Mouse (Mus musculus) monocyte, adult 2 months (primary cell): ENCODE data around the gene Azin2.
A peak's percentile ranks its signal among the peaks of the same experiment; 100 is the strongest.

Source experiments
- DNase-seq, 2 experiments: peaks; one replicate each; pipeline ENCODE4 v3.0.0; 2022; ENCODE audit warnings: low spot score in 2 of 2, low read depth in 1 of 2

Azin2 gene

GRCm38 (mm10) chr4:128946736-128947135 is 15.5 kb downstream of the Azin2 start:
- DNase-seq, result no peak

- no peak for DNase-seq
Measured at GRCm38 (mm10) chr4:128942346-128942745, 19.9 kb downstream of the Azin2 start.

DNA sequence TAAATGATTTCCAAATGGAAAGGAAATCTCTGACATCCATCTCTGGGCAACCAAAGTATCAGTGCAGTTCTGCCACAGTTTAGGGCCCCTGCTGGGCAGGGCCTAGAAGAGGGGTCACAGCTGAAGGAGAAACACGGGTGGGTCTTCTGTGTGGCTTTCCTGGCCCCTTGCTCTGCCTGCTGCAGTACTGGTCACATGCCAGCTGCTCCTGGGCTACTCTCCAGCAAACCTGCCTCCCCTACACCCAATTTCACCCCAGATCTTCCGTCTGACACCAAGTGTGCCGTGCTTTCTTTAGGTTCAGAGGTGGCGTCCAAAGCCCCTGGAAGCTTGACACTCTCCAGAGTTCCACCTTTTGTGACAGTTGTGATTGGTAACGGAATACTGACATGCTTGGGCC is 26.6 kb downstream of the Azin2 start:
- DNase-seq, result no peak

DNA sequence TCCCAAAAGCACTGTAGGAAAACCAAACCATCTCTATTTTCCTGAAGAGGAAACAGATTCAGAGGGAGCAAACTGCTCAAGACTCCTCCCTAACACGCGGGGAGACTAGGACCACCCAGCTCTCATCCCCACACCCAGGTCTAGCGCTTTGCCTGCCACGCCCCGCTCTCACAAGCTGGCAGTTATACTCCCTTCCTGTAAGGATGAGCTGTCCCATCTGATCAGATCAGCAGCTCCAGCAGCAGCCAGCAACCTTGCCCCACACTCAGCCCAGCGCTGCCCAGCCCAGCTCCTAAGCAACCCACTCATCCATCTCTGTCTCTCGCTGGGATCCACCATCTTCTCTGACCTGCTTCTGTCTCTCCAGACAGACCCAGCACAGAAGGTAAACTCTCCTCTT is 29.5 kb downstream of the Azin2 start:
- DNase-seq, result no peak

- DNase-seq, result peak; percentile 28 to 60
Measured at GRCm38 (mm10) chr4:128924841-128925606, 37.2 kb downstream of the Azin2 start.

DNA sequence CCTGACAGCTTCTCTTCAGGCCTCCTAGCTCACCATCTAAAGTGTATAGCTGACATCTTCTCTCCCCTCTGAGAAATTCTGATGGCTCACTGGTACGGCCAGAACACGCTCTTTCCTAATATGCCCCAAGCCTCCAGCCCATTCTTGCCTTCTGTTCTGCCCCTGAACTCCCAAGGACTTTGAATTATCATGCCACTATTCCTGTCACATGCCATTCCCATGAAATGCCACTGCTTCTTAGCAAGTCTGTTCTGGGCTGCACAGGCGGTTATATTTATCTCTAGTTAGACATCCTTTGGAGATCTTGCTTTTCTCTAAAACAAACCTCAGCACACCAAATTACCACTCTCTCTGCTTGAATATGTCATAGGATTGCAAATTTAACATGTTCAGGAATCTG is 38.6 kb downstream of the Azin2 start:
- no peak for DNase-seq

GRCm38 (mm10) chr4:128919106-128919505 is 43.1 kb downstream of the Azin2 start:
- DNase-seq, result no peak

GRCm38 (mm10) chr4:128918187-128918586 is 44.1 kb downstream of the Azin2 start:
- DNase-seq, result no peak

GRCm38 (mm10) chr4:128917756-128918155 is 44.5 kb downstream of the Azin2 start:
- no peak for DNase-seq

DNA sequence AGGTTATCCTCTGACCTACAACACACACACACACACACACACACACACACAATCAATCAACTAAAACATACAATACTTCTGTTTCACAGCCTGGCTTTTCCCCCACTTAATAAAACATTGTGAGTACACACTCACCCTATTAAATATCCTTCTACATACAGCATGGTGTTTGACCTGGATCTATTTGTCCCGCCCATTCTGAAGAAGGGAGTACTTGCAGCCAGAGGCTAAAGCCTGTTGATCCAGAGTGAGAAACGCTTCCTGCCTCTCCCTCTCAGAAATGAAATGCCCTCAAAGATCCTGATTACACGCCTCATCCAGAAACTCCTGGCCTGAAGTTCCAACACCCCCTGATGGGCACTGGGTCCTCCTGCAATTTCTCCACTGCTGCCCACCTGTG is 45.1 kb downstream of the Azin2 start:
- no peak for DNase-seq

- no peak for DNase-seq
Measured at GRCm38 (mm10) chr4:128913794-128914193, 48.4 kb downstream of the Azin2 start.

- no peak for DNase-seq
Measured at GRCm38 (mm10) chr4:128912085-128912484, 50.2 kb downstream of the Azin2 start.

- no peak for DNase-seq
Measured at GRCm38 (mm10) chr4:128910276-128911063, 51.8 kb downstream of the Azin2 start.

GRCm38 (mm10) chr4:128909378-128909831 is 52.8 kb downstream of the Azin2 start:
- no peak for DNase-seq

- DNase-seq, result no peak
Measured at GRCm38 (mm10) chr4:128908586-128909377, 53.5 kb downstream of the Azin2 start.

- no peak for DNase-seq
Measured at GRCm38 (mm10) chr4:128907238-128907968, 54.8 kb downstream of the Azin2 start.

- DNase-seq, result no peak
Measured at GRCm38 (mm10) chr4:128906757-128907156, 55.5 kb downstream of the Azin2 start.

GRCm38 (mm10) chr4:128905251-128905650 is 57.0 kb downstream of the Azin2 start:
- no peak for DNase-seq

DNA sequence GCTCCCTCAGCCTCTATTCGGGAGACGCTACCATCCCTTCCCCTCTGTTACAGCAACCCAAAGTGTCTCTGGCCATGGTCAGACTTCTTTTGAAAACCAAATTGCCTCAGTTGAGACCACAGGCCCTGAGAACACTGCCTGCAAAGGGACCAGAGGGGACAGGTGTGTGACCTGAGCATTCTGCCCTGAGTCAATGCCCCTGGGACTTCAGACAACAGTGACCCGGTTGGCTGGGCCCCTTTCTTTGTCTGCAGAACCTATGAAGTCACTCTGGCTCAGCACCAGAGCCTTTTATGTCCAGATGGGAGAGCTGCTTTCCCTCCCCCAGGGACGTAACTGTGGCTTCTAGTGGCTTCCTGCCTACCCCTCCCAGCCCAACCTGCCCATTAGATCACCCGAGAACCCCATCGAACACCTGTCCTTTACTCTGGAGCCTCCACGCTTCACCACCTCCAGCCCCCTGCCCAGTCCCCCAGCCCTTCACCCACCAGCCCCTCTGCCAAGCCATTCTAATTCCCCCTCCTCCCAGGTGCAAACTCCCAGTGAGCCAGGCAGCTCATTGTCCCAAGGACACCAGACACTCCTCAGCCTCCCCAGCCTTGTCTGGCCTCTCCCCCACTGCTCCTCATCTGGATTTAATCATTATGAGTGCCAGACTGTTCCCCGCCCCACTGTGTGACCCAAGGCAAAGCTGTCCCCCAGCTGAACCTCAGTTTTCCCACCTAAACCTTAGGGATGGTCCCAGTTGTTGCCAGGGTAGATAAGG is 58.0 kb downstream of the Azin2 start:
- no peak for DNase-seq

DNA sequence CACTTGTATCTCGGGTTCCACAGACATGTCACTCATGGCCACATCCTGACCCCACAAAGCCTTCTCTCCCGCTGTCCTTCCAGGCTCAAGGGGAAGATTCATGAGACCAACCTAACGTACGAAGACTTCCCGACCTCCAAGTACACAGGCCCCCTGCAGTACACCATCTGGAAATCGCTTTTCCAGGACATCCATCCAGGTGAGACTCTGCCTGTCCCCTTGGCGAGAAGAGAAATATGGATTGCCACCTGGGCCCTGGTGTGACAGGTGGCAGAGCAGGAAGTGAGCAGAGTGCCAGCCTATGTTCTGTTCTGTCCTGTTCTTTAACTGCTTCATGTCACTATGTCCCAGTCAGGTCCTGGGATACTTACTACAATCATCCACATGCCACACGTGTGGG is 59.9 kb downstream of the Azin2 start:
- DNase-seq, result no peak
